Mouse (Mus musculus) adrenal gland, postnatal 25 days (tissue): Measurements from ENCODE around the gene Sacm1l. TPM values are rescaled to one million over a fixed set of nuclear protein-coding genes. Genes with fewer than 3 reads are reported as not detected.
A peak's percentile ranks its signal among the peaks of the same experiment; 100 is the strongest.

Source experiments
- DNase-seq: peaks from one replicate; pipeline ENCODE4 v3.0.0; 2021; ENCODE audit warnings: mixed read lengths
- long read RNA-seq: library from polyadenylated mRNA; stranded (forward); transcript quantifications from one replicate; pipeline ENCODE4 v2.0.0, GENCODE M21; 2021
- total RNA-seq: library from RNA; stranded (reverse); gene quantifications from 2 replicates; pipeline ENCODE4 v1.2.3, GENCODE M21; 2021

Sacm1l gene
- total RNA-seq = 76.0 and 110 TPM in 2 replicates
- long read RNA-seq, transcript Sacm1l-201 (20 exons, 3,558 nt) = major isoform, 171 of 190 reads
- long read RNA-seq, partial matches to known transcripts = 7 of 190 reads
- long read RNA-seq, other reads (novel, unspliced or antisense) = 12 of 190 reads

DNA sequence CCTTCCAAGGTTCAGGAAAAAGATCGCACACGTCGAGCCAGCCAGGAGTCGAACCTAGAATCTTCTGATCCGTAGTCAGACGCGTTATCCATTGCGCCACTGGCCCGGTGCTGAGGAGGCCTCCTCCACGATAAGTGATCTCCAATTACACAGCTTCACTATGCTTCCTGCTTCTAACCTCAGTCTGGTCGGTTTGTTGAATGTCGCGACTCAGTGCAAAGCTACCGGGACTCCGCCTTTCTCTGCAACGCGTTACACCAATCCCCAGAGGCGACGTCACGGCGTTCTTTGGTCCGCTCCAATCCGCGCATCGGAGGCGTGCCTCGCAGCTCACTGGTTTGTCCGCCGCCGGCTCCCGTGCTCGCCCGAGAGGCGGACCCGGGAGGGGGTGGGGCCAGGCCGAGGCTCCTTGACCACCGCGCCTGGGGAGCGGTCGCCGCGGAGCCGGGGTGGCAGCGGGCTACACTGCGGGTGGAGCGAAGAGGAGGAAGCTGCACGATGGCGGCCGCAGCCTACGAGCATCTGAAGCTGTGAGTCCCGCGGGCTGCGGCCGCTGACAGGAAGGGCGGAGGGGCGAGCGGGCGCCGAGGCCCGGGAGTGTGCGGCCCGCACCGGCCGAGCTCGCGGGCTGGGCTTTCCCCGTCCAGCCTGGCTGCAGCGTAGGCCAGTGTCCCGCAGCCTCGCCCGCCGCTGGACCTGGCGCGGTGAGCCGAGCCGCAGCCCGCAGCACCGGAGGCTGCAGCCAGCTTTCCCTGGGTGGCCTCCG is at the start of gene Sacm1l:
Sacm1l (plus strand) TSS at position 368 of the 766 bp plus-strand sequence.
- peak; percentile 99 for DNase-seq

DNA sequence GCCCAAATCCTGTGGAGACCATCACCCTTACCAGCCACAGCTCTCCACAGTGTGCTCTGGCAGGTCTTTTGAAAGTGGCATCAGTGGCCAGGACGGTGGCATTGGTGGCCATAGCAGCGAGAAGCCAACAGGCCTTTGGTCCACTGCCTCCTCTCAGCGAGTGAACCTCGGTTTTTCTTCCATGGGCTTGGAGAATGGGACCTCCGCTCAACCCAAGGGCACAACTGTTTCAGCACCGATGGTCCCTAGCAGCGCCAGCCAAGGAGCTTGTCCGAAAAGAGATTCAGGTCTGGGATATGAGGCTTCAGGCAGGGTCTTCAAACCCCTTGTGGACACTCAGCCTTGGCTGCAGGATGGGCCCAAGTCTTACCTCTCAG is 49.7 kb upstream of the Sacm1l start:
- DNase-seq = no peak

DNA sequence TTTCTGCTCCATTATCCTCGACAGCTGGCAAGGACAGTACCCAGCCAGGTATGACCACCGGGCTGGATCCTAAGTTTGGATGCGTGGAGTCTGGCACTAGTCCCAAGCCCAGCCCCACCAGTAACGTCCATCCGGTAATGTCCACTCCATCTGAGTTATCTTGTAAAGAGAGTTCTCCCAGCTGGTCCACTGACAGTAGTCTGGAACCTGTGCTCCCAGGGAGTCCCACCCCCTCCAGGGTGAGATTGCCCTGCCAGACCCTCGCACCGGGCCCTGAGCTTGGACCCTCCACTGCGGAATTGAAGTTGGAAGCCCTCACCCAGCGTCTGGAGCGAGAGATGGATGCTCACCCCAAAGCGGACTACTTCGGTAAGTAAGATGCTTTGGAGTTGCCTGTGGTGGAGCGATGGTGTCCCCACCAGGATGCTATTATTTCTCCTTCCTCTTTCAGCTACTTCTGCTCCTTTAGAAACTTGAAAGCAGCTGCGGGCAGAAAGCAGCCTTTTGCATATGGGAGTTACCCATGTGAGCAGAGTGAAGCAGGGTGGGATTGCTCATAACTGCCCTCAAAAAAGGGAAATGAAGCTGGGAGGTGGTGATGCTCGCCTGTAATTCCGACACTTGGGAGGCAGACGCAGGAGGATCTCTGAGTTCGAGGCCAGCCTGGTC is 49.2 kb upstream of the Sacm1l start:
- DNase-seq = no peak

DNA sequence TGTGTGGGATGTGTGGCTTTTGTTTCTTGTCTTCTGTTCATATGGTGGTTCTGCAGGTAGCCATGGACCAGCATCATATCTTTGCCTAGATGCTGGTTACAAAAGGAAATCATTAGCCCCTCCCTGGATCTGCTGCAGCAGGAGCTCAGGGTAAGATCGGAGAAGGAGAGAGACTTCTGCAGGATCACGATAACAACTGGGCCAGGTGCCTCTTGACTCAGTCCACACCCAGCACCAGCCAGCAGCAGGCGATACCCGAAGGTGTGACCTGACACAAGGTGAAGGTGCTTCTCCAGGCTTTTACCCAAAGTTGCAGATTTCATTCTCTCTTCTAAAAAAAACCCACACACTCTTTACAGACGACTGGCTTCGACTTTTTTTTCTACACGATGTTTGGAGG is 48.4 kb upstream of the Sacm1l start:
- DNase-seq = no peak

DNA sequence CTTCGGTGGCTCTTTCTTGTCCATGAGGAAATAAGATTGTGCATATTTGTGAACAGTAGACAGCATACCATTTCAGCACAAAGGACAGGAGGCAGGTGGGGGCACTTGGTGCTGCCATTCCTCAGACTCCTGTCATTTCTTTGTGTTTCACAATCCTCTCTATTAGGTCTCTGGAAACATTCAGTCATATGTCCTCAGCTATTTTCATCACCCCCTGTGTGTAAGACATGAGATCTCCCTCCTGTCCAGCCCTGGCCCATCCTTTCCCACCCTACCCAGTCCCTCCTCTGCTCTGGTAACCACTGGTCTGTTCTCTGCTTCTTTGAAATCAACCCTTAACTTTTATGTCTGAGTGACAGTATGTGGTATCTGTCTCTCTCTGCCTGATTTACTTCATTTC is 46.0 kb upstream of the Sacm1l start:
- no peak for DNase-seq

DNA sequence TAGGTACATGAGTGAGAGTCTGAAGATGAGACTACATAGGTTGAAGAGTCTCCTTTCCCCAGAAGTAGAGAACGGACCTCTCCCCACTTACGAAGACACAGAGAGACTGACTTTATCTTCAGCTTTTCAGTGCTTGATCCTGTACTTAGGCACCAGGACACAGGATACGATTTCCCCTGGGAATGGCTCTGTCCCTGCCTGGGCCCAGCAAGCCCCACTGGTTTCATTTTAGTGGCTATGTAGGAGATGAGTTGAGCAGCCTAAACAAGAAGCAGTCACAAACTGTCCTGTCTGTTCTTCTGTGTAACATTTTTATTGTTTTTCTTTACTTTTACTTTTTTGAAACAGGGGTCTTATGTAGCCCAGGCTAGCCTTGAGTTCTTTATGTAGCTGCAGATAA is 44.7 kb upstream of the Sacm1l start:
- no peak for DNase-seq

DNA sequence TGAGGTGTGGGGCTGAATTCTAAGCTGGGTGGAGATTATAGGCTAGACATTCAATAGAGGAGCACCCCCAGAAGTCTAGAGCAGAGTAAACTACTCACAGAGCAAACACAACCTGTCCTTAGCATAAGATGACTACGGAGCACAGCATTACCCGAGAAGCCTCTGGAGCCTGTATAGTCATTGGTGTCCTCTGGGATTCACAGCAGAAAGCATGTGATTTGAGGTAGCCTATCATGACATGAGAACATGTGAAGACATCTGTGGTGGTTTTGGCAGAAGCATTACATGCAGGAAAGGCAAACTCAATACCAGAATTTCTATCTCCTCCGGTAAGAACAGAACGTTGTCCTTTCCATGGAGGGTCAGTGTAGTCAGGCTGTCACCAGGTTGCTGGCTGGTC is 44.0 kb upstream of the Sacm1l start:
- DNase-seq = no peak

DNA sequence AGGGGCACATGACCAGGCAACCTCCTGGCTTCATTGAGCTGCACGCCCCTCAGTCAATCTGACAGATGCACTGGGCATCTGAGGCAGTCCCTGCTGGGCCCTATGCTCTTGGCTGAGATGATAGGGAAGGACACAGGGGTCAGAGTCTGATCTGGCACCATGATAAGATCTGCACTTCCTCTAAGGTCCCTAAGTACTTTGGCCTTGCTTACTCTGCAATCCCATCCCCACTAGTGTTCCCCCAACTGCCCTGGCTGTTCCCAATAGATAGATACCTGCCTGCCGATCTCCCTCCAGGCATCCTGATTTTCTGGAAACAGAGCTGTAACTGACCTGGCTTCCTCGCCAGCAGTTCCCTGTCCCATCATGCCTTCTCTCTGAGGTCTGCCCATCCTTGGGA is 42.9 kb upstream of the Sacm1l start:
- no peak for DNase-seq

DNA sequence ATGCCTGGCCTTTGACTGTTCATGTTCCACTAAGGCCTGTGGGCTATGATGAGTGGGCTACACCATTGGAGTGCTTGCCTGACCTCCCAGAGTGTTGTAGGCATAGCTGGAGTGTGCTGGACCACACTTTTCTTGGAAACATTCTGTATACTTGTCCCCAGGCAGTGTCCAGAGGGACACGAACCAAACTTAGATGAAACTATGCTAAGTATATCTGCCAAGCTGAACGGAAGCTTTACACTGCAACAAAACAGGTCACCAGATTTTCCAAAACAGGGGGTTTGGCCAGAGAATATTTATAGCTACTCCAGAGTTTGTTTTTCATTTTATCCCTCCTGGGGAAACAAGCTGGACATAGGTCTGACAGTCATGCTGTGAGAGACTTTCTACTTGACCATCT is 40.5 kb upstream of the Sacm1l start:
- no peak for DNase-seq

DNA sequence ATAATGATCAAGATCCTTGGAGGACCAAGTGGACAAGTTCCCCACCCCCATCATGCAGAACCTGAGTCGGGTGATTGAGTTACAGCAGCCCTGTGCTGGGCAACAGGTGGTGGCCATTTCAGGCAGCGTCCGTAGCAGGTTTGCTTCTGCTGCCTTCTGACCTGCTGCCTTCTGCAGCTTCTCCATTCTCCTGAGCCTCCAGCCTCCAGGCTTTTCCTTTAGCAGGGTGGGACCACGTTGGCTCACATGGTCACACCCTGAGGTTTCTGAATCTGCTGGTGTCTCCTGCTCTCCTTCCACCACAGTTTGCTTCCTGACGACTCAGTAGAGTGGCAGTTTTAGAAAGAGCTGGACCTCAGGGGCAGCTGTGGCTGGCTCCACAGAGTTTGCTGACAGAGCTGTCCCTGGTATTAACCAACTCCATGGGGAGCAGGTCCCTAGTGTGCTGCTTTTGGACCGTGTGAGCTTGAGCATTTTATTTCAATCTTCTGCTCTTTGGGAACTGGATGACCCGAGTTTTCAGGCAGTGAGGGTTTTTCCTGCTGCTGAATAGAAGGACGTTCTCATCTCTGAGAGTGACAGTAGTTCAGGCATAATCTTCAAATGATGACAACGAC is 39.7 kb upstream of the Sacm1l start:
- DNase-seq = no peak

DNA sequence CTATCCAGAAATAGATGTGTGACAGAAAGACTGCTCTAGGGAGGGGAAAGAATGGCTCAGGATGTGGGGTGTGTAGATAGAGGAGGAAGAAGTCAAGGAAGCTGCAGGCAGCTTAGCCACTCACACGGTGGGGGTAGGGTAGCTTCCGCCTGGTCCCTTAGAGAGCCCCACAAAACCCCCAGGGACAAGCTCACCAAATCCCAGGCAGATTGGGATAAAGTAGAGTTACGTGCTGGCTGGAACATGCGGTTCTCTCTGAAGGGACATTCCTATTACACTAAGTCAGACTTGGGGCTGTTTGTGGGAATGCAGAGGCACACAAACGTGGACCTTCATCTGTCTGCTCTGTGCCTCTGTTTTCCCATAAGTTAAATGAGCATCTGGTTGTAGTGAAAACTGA is 38.6 kb upstream of the Sacm1l start:
- DNase-seq = no peak

DNA sequence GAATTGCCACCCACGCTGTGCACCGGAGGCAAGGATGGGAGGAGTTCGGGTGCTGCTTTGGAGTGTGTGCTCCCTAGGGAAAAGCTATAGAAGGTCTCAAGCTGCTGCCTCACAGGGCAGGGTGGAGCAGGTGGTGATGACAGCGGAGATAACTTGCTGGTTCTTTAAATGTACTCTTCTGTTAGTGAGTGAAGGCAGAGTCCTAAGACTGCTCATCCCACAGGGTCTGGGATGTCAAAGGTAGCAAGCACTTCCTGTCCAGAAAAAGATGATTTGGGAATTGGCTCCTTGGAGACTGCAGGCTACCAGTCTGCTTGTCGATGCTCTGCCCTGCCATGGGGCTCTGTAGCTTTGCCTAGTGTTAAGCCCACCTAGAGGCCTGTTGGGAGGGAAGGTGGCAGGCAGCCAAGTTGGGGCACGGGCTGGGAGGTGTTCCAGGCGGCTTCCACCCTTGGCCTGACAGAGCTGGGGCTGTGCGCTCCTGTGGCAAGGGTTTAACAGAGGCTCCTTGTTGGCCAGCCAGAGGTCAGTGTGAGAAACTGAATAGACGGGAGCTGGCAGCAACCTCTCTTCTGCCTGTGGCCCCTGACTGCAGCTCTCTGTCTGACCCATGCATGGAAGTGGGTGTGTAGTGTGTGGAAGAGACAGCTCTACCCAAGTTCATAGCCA is 37.5 kb upstream of the Sacm1l start:
- peak; percentile 22 for DNase-seq

DNA sequence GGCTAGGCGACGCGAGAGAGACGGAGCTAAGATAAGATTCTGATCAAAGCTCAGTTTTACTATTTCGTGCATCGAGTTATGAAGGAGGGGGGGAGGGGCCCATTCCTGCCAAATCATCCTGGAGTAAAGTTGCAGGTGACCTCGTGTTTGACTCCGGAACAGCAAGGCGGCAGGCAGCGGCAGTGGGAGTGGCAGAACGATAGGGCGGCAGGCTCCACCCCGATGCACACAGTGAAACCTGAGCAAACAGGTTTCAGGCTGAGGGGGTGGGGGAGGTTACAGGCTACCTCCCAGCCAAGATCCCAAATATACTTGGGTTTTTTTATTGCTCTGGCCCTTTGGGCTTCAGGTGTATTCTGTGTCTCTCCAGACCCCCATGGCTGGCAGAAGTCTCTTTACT is 32.9 kb upstream of the Sacm1l start:
- DNase-seq = no peak

DNA sequence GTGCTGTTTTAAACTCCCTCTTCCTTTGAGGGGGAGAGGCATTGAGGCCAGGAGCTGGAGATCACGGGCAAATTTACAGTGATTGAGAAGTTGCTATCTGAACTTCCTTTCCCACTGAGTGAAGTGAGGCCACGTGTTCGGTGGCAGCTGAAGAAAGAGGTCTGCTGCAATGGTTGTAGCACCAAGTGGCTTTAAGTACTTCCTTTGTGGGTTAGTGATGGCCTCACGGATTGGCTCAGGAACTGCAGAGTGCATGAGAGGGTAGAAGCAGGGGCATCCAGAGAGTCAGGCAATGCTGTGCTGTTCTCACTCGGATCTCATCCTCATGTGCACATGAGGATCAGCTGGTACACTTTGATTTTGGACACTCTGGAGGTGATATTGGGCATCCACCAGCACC is 31.7 kb upstream of the Sacm1l start:
- DNase-seq = no peak

DNA sequence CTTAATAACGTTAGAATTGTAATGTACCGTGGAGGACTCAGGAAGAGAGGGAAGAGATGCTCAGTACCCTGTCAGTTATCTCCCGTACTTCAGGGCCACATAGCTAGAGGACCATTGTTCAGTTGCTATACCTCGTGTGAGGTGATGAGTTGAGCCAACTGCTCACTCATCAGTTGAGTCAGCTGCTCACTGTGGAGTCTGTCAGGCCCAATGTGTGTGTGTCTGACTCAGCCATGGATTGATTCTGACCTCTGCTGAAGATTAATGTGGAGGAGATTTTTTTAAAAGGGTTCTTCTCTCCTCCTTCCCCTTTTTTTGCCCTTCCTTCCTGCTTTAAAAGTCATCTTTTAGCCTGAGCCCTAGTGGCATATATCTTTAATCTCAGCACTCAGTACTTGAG is 29.1 kb upstream of the Sacm1l start:
- DNase-seq = no peak

DNA sequence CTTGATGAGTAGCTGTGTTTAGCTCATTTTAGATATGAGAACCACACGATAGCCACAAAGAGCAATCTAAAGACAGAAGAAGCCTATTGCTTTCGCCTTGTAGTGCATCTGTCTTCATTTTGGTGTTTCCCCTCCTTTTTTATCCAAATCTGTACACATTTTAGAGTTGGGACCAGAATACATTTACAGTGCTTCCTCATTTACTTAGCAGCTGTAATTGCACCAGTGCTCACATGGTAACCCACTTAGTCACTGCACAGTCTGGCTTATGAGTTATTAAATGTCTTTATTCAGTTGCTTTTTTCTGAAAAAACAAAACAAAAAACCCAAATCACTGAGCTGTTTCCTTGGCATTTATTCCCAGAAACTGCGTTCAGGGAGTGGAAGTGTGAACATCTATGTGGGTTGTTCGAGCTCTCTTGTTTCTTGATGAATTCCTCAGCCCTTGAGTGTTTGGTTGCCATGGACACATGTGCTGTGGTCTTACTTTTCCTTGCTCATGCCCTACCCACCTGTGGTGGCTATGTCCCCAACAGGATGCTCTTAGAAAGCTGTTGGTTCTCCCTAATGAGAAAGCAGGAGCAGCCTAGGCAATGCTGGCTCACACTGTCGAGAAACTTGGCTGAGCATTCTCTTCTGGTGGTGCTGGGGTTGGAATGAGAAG is 26.3 kb upstream of the Sacm1l start:
- no peak for DNase-seq

DNA sequence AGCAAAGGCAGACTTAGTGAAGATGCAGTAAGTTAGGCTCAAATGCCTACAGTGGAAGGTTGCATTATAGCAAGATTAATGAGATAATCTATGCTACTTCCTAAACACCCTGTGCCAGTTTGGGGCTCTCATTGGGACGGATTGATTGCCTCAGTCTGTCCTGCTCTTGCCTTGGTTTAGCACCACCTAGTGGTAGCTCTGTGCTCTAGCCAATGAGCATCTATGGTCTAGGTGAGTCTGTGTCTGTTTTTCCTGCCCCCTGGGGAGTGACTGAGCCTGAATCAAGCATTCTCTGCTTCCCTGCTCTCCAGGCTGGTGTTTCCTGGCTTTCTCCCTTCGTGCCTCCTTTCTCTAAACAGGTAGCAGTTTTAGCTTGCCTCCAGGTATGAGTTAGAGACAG is 25.2 kb upstream of the Sacm1l start:
- DNase-seq = peak; percentile 35

DNA sequence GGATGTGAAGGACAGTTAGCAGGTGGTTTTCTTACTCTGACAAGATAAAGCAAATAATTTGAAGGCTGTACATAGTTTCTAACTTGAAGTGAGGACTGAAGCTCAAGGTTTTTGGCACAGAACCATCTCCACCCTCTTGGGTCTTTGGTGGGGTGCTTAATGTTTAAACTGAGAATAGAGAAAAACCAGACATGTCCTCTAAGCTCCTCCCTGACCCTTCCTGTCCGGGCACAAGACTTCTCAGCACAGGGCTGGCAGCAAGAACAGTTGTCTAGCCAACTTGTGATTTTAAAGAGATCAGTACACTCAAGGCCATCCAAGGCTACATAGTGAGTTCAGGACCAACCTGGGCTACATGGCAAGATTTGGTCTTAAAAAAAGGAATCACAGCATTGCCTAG is 24.0 kb upstream of the Sacm1l start:
- DNase-seq = no peak

DNA sequence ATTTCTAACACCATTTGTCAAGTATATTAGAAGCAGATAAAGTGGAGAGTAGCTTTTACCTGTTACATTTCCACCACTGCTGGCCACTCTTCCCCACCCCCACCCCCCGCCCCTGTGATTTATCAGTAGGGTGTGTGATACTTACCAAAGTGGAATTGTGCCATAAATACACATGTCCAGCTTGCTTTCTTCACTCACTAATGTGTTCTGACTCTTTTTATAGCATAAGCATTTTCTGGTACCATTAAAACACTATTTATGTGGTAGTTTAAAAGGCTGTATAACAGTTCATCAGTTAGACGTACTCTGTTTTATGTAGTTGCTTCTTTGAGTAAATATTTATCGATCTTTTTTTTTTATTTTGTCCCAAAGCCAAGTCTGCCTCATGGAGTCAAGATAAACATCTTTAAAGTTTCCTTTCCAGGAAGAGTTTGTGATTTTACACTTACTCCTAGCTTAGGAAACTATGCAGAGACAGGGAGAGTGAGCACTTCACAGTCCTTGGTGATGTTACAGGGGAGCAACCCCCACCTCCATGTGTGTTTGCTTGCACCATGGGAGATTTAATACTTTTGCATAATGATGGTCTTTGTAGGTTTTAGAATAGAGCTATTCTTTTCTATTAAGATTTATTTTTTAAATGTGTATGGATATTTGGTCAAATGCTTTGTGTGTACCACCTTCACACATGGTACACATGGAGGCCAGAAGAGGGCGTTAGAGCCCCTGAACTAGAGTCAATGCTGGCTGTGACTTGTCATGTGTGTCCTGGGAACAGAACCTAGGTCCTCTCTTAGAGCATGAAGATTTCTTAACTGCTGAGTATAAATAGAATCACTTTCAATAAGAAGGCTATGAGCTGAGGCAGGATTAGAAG is 23.1 kb upstream of the Sacm1l start:
- DNase-seq = no peak

DNA sequence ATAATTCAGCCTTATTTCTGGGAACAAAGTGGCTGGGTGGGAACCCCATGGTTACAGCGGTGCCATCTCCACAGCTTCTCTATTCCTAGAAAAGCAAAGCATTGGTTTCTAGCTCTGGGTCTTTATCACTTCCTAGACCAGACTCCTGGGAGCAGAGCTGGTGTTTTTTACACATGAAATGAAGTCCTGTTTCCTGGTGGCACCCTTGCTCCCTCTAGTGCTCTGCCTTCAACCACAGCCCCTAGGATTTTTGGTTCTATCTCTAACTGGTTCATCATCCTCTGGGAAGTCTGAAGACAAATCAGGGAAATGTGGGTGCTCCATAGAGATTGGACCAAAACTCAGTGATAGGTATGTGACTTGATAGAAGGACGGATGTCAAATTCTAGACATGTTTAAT is 22.2 kb upstream of the Sacm1l start:
- no peak for DNase-seq

DNA sequence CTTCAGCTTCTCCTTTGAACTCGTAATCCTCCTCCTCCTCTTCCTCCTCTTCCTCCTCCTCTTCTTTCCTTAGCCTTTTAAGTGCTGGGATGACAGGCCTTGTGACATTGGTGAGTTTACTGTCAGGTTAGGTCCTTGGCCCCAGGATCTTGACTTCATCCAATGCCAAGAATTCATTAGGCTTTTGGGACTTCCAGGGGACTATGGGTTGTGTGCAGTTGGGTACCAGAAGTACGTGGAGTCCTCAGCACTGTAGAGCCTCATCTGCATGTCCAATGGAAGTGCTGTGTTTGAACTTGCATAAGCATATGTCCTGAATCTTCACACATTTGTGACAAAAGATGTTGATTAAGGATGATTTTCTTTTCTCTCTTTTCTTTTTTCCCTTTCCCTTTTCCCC is 20.6 kb upstream of the Sacm1l start:
- DNase-seq = no peak
